Mouse (Mus musculus): ENCODE data around the gene Dhx57. TPM values are rescaled to one million over a fixed set of nuclear protein-coding genes. Genes with fewer than 3 reads are reported as not detected.
"Not testable (repeated sequence)": the region's sequence is repeated elsewhere in the genome, so short reads cannot be mapped to it uniquely, and the experiment has no call there.

The Dhx57 gene
- polyA plus RNA-seq, 1 experiment from 2014 or later: 17.4 TPM

GRCm38 (mm10) chr17:80278255-80278654 lies 12.0 kb downstream of the Dhx57 start:
- no peak overlapping the region for H3K9ac ChIP-seq (ENCODE audit: low read depth, low read length)
- H3K36me3 ChIP-seq (ENCODE audit: control insufficient read depth, insufficient read depth, low read length): peaks cover 55% of the 10 kb centered on the region
- no peaks in the 10 kb centered on the region for H3K4me1 ChIP-seq (ENCODE audit: control insufficient read depth, insufficient read depth, low read length)

DNA sequence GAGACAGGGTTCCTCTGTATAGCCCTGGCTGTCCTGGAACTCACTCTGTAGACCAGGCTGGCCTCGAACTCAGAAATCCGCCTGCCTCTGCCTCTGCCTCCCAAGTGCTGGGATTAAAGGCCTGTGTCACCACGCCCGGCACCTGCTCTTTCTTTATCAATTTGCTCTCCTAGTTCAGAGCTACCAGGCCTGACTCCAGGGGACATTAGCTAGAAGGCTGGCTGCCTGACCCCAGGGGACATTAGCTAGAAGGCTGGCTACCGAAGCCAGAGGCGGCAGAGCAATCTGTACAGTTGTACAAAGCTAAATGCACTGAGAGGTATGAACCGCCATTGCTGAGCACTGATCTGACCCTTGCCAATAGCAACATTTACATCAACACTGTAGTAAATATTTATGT lies 19.7 kb downstream of the Dhx57 start:
- ATAC-seq (ENCODE audit: low FRiP score, low TSS enrichment); H3K4me1 ChIP-seq (ENCODE audit: control insufficient read depth, insufficient read depth, low read length); H3K4me3 ChIP-seq (ENCODE audit: low read length); H3K27ac ChIP-seq (ENCODE audit: low read depth, low read length); H3K9me3 ChIP-seq (ENCODE audit: control insufficient read depth, low read length); H3K9ac ChIP-seq (ENCODE audit: low read depth, low read length); H3K27me3 ChIP-seq (ENCODE audit: control insufficient read depth, insufficient read depth, low read length); H3K4me2 ChIP-seq (replicated peaks; ENCODE audit: low read depth, low read length): not testable (repeated sequence)
- WGBS: 97% methylated on average over 7 of the region's 7 CpGs
- H3K36me3 ChIP-seq (ENCODE audit: control insufficient read depth, insufficient read depth, low read length): peaks cover 65% of the 10 kb centered on the region

More at GRCm38 (mm10) chr17:80278255-80278654, 12.0 kb downstream of the Dhx57 start:
- WGBS: 93% methylated on average over 4 of the region's 4 CpGs
- no peak for ATAC-seq (ENCODE audit: low FRiP score, low TSS enrichment)
- H3K27me3 ChIP-seq (ENCODE audit: control insufficient read depth, insufficient read depth, low read length): no peaks in the 10 kb centered on the region
- no peak overlapping the region for H3K27ac ChIP-seq (ENCODE audit: low read depth, low read length)
- H3K4me2 ChIP-seq (replicated peaks; ENCODE audit: low read depth, low read length): no peak overlapping the region
- no peak overlapping the region for H3K4me3 ChIP-seq (ENCODE audit: low read length)
- H3K9me3 ChIP-seq (ENCODE audit: control insufficient read depth, low read length): no peaks in the 10 kb centered on the region

DNA sequence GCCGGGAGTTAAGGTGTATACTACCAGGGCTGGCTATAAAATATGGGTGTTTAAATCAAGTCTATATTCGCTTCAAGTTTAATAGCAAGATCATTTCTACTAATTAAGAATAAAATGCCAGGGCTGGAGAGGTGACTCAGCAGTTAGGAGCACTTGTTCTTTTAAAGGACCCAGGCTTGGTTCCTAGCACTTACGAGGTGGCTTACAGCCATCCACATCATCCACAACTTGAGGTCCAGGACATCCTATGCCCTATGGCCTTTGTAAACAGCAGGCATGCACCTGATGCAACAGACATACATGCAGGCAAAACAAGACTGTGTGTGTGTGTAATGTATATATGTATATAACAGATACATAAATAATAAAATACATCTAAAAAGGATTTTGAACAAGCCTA lies 22.1 kb downstream of the Dhx57 start:
- WGBS: 89% methylated on average over 3 of the region's 3 CpGs
- no peak overlapping the region for H3K9ac ChIP-seq (ENCODE audit: low read depth, low read length)
- H3K4me1 ChIP-seq (ENCODE audit: control insufficient read depth, insufficient read depth, low read length): no peaks in the 10 kb centered on the region
- no peak overlapping the region for H3K4me3 ChIP-seq (ENCODE audit: low read length)
- no peak overlapping the region for H3K4me2 ChIP-seq (replicated peaks; ENCODE audit: low read depth, low read length)
- H3K36me3 ChIP-seq (ENCODE audit: control insufficient read depth, insufficient read depth, low read length): peaks cover 66% of the 10 kb centered on the region
- H3K9me3 ChIP-seq (ENCODE audit: control insufficient read depth, low read length): no peaks in the 10 kb centered on the region
- no peak overlapping the region for H3K27ac ChIP-seq (ENCODE audit: low read depth, low read length)
- H3K27me3 ChIP-seq (ENCODE audit: control insufficient read depth, insufficient read depth, low read length): no peaks in the 10 kb centered on the region
- no peak for ATAC-seq (ENCODE audit: low FRiP score, low TSS enrichment)

DNA sequence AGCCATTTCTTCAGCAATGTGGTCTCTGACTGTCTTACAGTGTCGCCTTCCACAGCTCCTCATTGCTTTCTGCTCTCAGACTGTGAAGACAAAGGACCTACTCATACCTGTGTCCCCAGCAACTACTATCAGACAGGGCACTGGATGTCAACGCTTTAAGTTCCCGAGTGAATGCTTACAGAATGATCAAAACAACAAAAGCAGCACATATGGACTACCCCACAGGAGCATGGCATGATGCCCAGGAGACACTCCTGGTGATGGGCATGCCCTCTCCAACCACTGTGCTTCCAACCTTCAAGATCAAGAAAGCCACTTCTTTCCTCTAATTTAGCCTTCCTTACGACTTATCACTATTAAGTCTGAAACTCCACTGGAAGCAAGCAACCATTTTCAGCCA lies 23.2 kb downstream of the Dhx57 start:
- Histone ChIP-seq H3K9me3 (ENCODE audit: control insufficient read depth, low read length) (no peaks in the 10 kb centered on the region), H3K36me3 (ENCODE audit: control insufficient read depth, insufficient read depth, low read length) (peaks cover 74% of the 10 kb centered on the region), H3K4me2 (replicated peaks; ENCODE audit: low read depth, low read length) (no peak overlapping the region), H3K9ac (ENCODE audit: low read depth, low read length) (no peak overlapping the region), H3K4me1 (ENCODE audit: control insufficient read depth, insufficient read depth, low read length) (no peaks in the 10 kb centered on the region), H3K27ac (ENCODE audit: low read depth, low read length) (no peak overlapping the region), H3K27me3 (ENCODE audit: control insufficient read depth, insufficient read depth, low read length) (no peaks in the 10 kb centered on the region), H3K4me3 (ENCODE audit: low read length) (no peak overlapping the region)
- ATAC-seq (ENCODE audit: low FRiP score, low TSS enrichment): no peak
- 95% methylated on average over 4 of the region's 4 CpGs for WGBS

DNA sequence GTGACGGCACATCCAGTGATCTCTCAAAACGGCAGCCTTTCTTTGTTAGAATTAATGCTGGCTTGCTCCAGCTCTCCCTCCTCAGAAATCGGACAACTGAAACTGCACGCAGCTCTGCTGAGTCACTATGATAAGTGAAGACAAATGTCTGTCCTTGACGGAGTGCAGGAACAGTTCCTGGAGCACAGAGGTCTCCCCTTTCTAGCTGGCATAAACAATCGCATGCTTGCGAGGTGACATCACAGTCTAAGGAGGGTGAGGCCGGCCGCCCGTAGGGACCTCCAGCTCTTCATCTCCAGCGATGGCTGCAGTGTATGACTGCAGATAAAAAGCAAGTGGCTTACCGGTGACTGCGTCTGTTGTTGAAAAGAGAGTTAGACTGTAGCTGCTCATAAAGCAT lies 35.1 kb downstream of the Dhx57 start:
- H3K4me3 ChIP-seq (ENCODE audit: low read length): no peak overlapping the region
- H3K27ac ChIP-seq (ENCODE audit: low read depth, low read length): no peak overlapping the region

GRCm38 (mm10) chr17:80254421-80254820 lies 35.9 kb downstream of the Dhx57 start:
- Histone ChIP-seq H3K9ac (ENCODE audit: low read depth, low read length) (no peak overlapping the region), H3K27ac (ENCODE audit: low read depth, low read length) (no peak overlapping the region), H3K27me3 (ENCODE audit: control insufficient read depth, insufficient read depth, low read length) (no peaks in the 10 kb centered on the region), H3K9me3 (ENCODE audit: control insufficient read depth, low read length) (no peaks in the 10 kb centered on the region), H3K4me3 (ENCODE audit: low read length) (no peak overlapping the region), H3K4me1 (ENCODE audit: control insufficient read depth, insufficient read depth, low read length) (no peaks in the 10 kb centered on the region), H3K4me2 (replicated peaks; ENCODE audit: low read depth, low read length) (no peak overlapping the region), H3K36me3 (ENCODE audit: control insufficient read depth, insufficient read depth, low read length) (peaks cover 91% of the 10 kb centered on the region)
- ATAC-seq (ENCODE audit: low FRiP score, low TSS enrichment): no peak
- 97% methylated on average over 5 of the region's 5 CpGs for WGBS

More for the DNA sequence above, 35.1 kb downstream of the Dhx57 start:
- Histone ChIP-seq H3K27me3 (ENCODE audit: control insufficient read depth, insufficient read depth, low read length) (no peaks in the 10 kb centered on the region), H3K4me2 (replicated peaks; ENCODE audit: low read depth, low read length) (no peak overlapping the region), H3K9me3 (ENCODE audit: control insufficient read depth, low read length) (no peaks in the 10 kb centered on the region), H3K36me3 (ENCODE audit: control insufficient read depth, insufficient read depth, low read length) (peaks cover 91% of the 10 kb centered on the region), H3K4me1 (ENCODE audit: control insufficient read depth, insufficient read depth, low read length) (no peaks in the 10 kb centered on the region), H3K9ac (ENCODE audit: low read depth, low read length) (no peak overlapping the region)
- ATAC-seq (ENCODE audit: low FRiP score, low TSS enrichment): no peak
- 64% methylated on average over 13 of the region's 13 CpGs for WGBS

DNA sequence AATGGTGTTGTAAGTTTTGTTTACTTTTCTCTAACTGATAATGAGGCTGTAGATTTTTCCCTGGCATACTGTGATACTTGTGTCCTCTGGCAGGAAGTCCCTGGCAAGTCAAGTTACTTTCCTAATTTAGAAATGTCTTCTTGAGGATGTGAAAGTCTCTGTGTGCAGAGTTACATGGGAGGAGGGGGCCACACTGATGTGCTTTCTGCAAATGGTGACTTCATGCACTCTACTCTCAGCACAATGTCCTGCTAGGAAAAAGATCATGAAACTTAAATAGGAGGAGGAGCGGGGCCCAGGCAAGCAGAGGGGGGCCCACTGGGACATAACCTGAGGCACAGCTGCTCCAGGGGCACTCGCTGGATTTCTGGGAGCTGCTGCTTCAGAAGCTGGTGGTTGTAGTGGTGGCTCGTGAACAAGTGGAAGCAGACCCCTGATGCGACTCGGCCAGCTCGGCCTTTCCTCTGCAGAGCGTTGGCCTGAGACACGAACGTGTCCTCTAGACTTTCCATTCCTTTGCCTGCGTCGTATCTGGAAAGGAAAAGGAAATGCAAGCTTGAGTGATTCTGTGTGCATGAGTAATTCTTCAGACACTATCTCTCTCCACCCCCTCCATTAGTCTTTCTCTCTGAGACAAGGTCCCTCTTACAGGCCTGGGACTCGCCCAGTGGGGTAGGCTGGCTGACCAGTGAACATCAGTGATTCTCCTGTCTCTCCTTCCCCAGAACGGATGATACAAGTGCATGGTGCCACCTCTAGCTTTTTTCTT lies 37.3 kb downstream of the Dhx57 start:
- no peak overlapping the region for H3K4me3 ChIP-seq (ENCODE audit: low read length)
- H3K9me3 ChIP-seq (ENCODE audit: control insufficient read depth, low read length): no peaks in the 10 kb centered on the region
- 56% methylated on average over 13 of the region's 13 CpGs for WGBS
- H3K4me2 ChIP-seq (replicated peaks; ENCODE audit: low read depth, low read length): no peak overlapping the region
- H3K4me1 ChIP-seq (ENCODE audit: control insufficient read depth, insufficient read depth, low read length): no peaks in the 10 kb centered on the region
- ATAC-seq (ENCODE audit: low FRiP score, low TSS enrichment): no peak; the same call in 1 of the 2 replicates
- H3K27ac ChIP-seq (ENCODE audit: low read depth, low read length): peak overlapping the region; percentile 2; the same call in 1 of the 2 replicates
- no peak overlapping the region for H3K9ac ChIP-seq (ENCODE audit: low read depth, low read length)
- peaks cover 87% of the 10 kb centered on the region for H3K36me3 ChIP-seq (ENCODE audit: control insufficient read depth, insufficient read depth, low read length)
- H3K27me3 ChIP-seq (ENCODE audit: control insufficient read depth, insufficient read depth, low read length): no peaks in the 10 kb centered on the region

- H3K36me3 ChIP-seq (ENCODE audit: control insufficient read depth, insufficient read depth, low read length): peaks cover 64% of the 10 kb centered on the region
- WGBS: 51% methylated on average over 13 of the region's 13 CpGs
- H3K27ac ChIP-seq (ENCODE audit: low read depth, low read length): no peak overlapping the region
These were observed 47.2 kb downstream of the Dhx57 start for GRCm38 (mm10) chr17:80243116-80243515.

DNA sequence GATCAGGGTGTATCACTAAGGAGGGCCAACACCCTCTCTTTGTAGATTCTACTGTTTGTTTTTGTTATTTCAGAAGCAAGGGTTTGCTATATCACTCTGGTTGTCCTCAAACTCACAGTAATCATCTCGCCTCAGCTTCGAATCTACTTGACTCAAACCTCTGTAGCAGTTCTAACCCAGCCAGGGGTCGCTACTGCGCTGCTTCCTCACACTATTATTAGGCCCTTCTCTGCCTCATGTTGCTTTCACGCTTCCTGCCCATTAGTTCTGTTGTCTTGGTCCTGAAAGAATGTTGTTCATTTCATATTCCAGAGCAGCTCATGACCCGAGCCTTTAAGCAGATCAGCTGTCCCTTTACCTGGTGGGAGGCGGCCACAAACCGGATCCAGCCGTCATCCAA lies 48.7 kb downstream of the Dhx57 start:
- Histone ChIP-seq H3K4me2 (replicated peaks; ENCODE audit: low read depth, low read length) (no peak overlapping the region), H3K9me3 (ENCODE audit: control insufficient read depth, low read length) (no peaks in the 10 kb centered on the region), H3K4me1 (ENCODE audit: control insufficient read depth, insufficient read depth, low read length) (no peaks in the 10 kb centered on the region), H3K4me3 (ENCODE audit: low read length) (no peak overlapping the region), H3K27ac (ENCODE audit: low read depth, low read length) (no peak overlapping the region), H3K27me3 (ENCODE audit: control insufficient read depth, insufficient read depth, low read length) (no peaks in the 10 kb centered on the region), H3K9ac (ENCODE audit: low read depth, low read length) (no peak overlapping the region), H3K36me3 (ENCODE audit: control insufficient read depth, insufficient read depth, low read length) (peaks cover 60% of the 10 kb centered on the region)
- no peak for ATAC-seq (ENCODE audit: low FRiP score, low TSS enrichment)
- 87% methylated on average over 9 of the region's 9 CpGs for WGBS

More at GRCm38 (mm10) chr17:80243116-80243515, 47.2 kb downstream of the Dhx57 start:
- Histone ChIP-seq H3K4me3 (ENCODE audit: low read length) (no peak overlapping the region), H3K27me3 (ENCODE audit: control insufficient read depth, insufficient read depth, low read length) (no peaks in the 10 kb centered on the region), H3K9me3 (ENCODE audit: control insufficient read depth, low read length) (no peaks in the 10 kb centered on the region), H3K4me1 (ENCODE audit: control insufficient read depth, insufficient read depth, low read length) (no peaks in the 10 kb centered on the region), H3K9ac (ENCODE audit: low read depth, low read length) (no peak overlapping the region), H3K4me2 (replicated peaks; ENCODE audit: low read depth, low read length) (no peak overlapping the region)
- ATAC-seq (ENCODE audit: low FRiP score, low TSS enrichment): no peak

Measured in kidney, embryonic 14.5 days (tissue).